Mouse (Mus musculus): ENCODE results near the gene Trf. TPM values are rescaled to one million over a fixed set of nuclear protein-coding genes. Genes with fewer than 3 reads are reported as not detected.

Gene Trf
- polyA plus RNA-seq, 1 experiment from 2014 or later, result 41.2 TPM

- WGBS, result 76% methylated on average over 13 of the region's 13 CpGs
- no peak overlapping the region for H3K4me3 ChIP-seq (ENCODE audit: low read length)
- ATAC-seq, result no peak
Observed at GRCm38 (mm10) chr9:103228370-103229003, 1.8 kb downstream of the Trf start.

DNA sequence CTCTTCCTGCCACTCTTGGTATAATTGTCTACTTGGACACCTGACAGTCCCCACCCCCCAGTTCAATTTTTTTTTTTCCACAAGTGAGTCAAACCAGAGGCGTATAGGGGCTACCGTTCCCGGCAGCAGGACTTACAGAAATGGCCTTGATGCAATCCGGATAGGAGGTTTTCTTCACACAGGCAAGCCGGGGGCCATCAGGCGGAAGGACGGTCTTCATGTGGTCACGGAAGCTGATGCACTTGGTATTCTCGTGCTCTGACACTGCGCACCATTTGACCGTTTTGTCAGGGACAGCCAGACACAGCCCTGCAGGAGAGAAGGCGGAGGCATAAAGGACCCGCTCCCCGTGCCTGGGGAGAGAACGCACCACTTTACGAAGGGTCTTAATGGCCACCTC is 2.5 kb downstream of the Trf start:
- no peak for ATAC-seq
- H3K36me3 ChIP-seq (ENCODE audit: control insufficient read depth, insufficient read depth, low read length), result no peaks in the 10 kb centered on the region
- no peaks in the 10 kb centered on the region for H3K27me3 ChIP-seq (replicated peaks; ENCODE audit: control insufficient read depth, insufficient read depth, low read length)
- no peak overlapping the region for H3K27ac ChIP-seq (ENCODE audit: low read depth, low read length)
- H3K9ac ChIP-seq (ENCODE audit: low read depth, low read length), result no peak overlapping the region
- H3K4me3 ChIP-seq (ENCODE audit: low read length), result no peak overlapping the region
- H3K9me3 ChIP-seq (ENCODE audit: control insufficient read depth, low read length), result no peaks in the 10 kb centered on the region
- no peak overlapping the region for H3K4me2 ChIP-seq (ENCODE audit: low read length)
- WGBS, result 89% methylated on average over 16 of the region's 16 CpGs
- peaks cover 6% of the 10 kb centered on the region for H3K4me1 ChIP-seq (ENCODE audit: control insufficient read depth, insufficient read depth, low read depth, low read length)

More at GRCm38 (mm10) chr9:103228370-103229003, 1.8 kb downstream of the Trf start:
- Histone ChIP-seq H3K4me1 (ENCODE audit: control insufficient read depth, insufficient read depth, low read depth, low read length) (peaks cover 6% of the 10 kb centered on the region), H3K9me3 (ENCODE audit: control insufficient read depth, low read length) (no peaks in the 10 kb centered on the region), H3K9ac (ENCODE audit: low read depth, low read length) (no peak overlapping the region), H3K36me3 (ENCODE audit: control insufficient read depth, insufficient read depth, low read length) (no peaks in the 10 kb centered on the region), H3K27me3 (replicated peaks; ENCODE audit: control insufficient read depth, insufficient read depth, low read length) (no peaks in the 10 kb centered on the region), H3K4me2 (ENCODE audit: low read length) (no peak overlapping the region), H3K27ac (ENCODE audit: low read depth, low read length) (no peak overlapping the region)

GRCm38 (mm10) chr9:103226806-103227205 is 3.4 kb downstream of the Trf start:
- Histone ChIP-seq H3K9me3 (ENCODE audit: control insufficient read depth, low read length) (no peaks in the 10 kb centered on the region), H3K36me3 (ENCODE audit: control insufficient read depth, insufficient read depth, low read length) (no peaks in the 10 kb centered on the region), H3K27me3 (replicated peaks; ENCODE audit: control insufficient read depth, insufficient read depth, low read length) (no peaks in the 10 kb centered on the region), H3K27ac (ENCODE audit: low read depth, low read length) (no peak overlapping the region), H3K4me3 (ENCODE audit: low read length) (no peak overlapping the region), H3K4me2 (ENCODE audit: low read length) (no peak overlapping the region), H3K4me1 (ENCODE audit: control insufficient read depth, insufficient read depth, low read depth, low read length) (peaks cover 6% of the 10 kb centered on the region), H3K9ac (ENCODE audit: low read depth, low read length) (no peak overlapping the region)
- 94% methylated on average over 15 of the region's 15 CpGs for WGBS
- no peak for ATAC-seq

- H3K4me3 ChIP-seq (ENCODE audit: low read length), result no peak overlapping the region
- no peaks in the 10 kb centered on the region for H3K27me3 ChIP-seq (replicated peaks; ENCODE audit: control insufficient read depth, insufficient read depth, low read length)
- 61% methylated on average over 3 of the region's 3 CpGs for WGBS
- no peak overlapping the region for H3K4me2 ChIP-seq (ENCODE audit: low read length)
- H3K9me3 ChIP-seq (ENCODE audit: control insufficient read depth, low read length), result no peaks in the 10 kb centered on the region
- H3K27ac ChIP-seq (ENCODE audit: low read depth, low read length), result no peak overlapping the region
- H3K4me1 ChIP-seq (ENCODE audit: control insufficient read depth, insufficient read depth, low read depth, low read length), result peaks cover 3% of the 10 kb centered on the region
- no peak overlapping the region for H3K9ac ChIP-seq (ENCODE audit: low read depth, low read length)
- ATAC-seq, result no peak
- no peaks in the 10 kb centered on the region for H3K36me3 ChIP-seq (ENCODE audit: control insufficient read depth, insufficient read depth, low read length)
Observed at GRCm38 (mm10) chr9:103225464-103225863, 4.8 kb downstream of the Trf start.

DNA sequence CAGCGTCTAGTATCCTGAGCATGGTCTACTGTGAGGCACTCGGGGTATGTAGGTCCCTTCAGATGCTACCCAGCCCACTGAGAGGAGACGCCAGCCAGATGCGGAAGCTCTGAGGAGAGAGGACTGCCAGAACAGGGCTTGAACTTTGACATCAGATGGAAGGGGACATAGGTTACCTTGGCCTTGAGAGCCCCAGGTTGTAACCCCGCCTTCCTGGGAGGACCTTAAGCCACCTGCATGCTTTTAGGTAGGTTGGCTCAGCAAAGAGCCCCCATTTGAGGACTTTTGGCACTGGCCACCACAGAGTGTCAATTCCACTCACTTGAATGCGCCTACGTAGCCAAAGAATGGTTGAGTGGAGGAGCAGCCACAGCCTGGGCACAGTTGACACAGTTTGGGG is 5.5 kb downstream of the Trf start:
- H3K4me2 ChIP-seq (ENCODE audit: low read length), result no peak overlapping the region
- no peaks in the 10 kb centered on the region for H3K27me3 ChIP-seq (replicated peaks; ENCODE audit: control insufficient read depth, insufficient read depth, low read length)
- H3K9me3 ChIP-seq (ENCODE audit: control insufficient read depth, low read length), result no peaks in the 10 kb centered on the region
- H3K36me3 ChIP-seq (ENCODE audit: control insufficient read depth, insufficient read depth, low read length), result no peaks in the 10 kb centered on the region
- no peak for ATAC-seq
- H3K4me1 ChIP-seq (ENCODE audit: control insufficient read depth, insufficient read depth, low read depth, low read length), result no peaks in the 10 kb centered on the region
- H3K9ac ChIP-seq (ENCODE audit: low read depth, low read length), result no peak overlapping the region
- H3K27ac ChIP-seq (ENCODE audit: low read depth, low read length), result no peak overlapping the region
- WGBS, result 97% methylated on average over 7 of the region's 7 CpGs
- H3K4me3 ChIP-seq (ENCODE audit: low read length), result no peak overlapping the region

DNA sequence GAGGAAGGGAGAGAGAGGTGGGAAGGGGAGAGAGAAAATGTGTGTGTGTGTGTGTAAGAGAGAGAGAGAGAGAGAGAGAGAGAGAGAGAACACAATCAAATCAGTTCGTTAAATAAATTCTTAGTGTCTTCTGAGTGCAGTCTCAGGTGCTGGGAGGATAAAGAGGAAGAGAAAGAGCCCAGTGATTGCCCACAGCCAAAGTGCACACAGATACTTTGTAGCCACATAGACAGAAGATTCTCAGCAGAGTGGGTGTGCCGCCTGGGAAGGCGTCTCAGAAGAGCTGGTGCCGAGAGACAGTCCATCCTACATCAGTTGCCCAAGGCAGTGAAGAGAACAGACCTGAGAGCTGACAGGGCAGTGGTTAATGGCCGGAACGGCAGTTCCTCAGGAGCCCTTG is 16.0 kb downstream of the Trf start:
- 79% methylated on average over 6 of the region's 6 CpGs for WGBS
- no peaks in the 10 kb centered on the region for H3K36me3 ChIP-seq (ENCODE audit: control insufficient read depth, insufficient read depth, low read length)
- H3K27ac ChIP-seq (ENCODE audit: low read depth, low read length), result no peak overlapping the region
- H3K4me2 ChIP-seq (ENCODE audit: low read length), result no peak overlapping the region
- H3K9ac ChIP-seq (ENCODE audit: low read depth, low read length), result no peak overlapping the region
- H3K4me3 ChIP-seq (ENCODE audit: low read length), result no peak overlapping the region
- ATAC-seq, result no peak
- H3K27me3 ChIP-seq (replicated peaks; ENCODE audit: control insufficient read depth, insufficient read depth, low read length), result no peaks in the 10 kb centered on the region
- H3K9me3 ChIP-seq (ENCODE audit: control insufficient read depth, low read length), result no peaks in the 10 kb centered on the region
- no peaks in the 10 kb centered on the region for H3K4me1 ChIP-seq (ENCODE audit: control insufficient read depth, insufficient read depth, low read depth, low read length)

- whole genome bisulfite sequencing, result 58% methylated on average over 2 of the region's 2 CpGs
- Histone ChIP-seq H3K27me3 (replicated peaks; ENCODE audit: control insufficient read depth, insufficient read depth, low read length) (no peaks in the 10 kb centered on the region), H3K9ac (ENCODE audit: low read depth, low read length) (no peak overlapping the region), H3K27ac (ENCODE audit: low read depth, low read length) (no peak overlapping the region), H3K4me2 (ENCODE audit: low read length) (no peak overlapping the region), H3K36me3 (ENCODE audit: control insufficient read depth, insufficient read depth, low read length) (no peaks in the 10 kb centered on the region), H3K4me1 (ENCODE audit: control insufficient read depth, insufficient read depth, low read depth, low read length) (no peaks in the 10 kb centered on the region), H3K4me3 (ENCODE audit: low read length) (no peak overlapping the region), H3K9me3 (ENCODE audit: control insufficient read depth, low read length) (no peaks in the 10 kb centered on the region)
- ATAC-seq, result no peak
Observed at GRCm38 (mm10) chr9:103213631-103214030, 16.6 kb downstream of the Trf start.

DNA sequence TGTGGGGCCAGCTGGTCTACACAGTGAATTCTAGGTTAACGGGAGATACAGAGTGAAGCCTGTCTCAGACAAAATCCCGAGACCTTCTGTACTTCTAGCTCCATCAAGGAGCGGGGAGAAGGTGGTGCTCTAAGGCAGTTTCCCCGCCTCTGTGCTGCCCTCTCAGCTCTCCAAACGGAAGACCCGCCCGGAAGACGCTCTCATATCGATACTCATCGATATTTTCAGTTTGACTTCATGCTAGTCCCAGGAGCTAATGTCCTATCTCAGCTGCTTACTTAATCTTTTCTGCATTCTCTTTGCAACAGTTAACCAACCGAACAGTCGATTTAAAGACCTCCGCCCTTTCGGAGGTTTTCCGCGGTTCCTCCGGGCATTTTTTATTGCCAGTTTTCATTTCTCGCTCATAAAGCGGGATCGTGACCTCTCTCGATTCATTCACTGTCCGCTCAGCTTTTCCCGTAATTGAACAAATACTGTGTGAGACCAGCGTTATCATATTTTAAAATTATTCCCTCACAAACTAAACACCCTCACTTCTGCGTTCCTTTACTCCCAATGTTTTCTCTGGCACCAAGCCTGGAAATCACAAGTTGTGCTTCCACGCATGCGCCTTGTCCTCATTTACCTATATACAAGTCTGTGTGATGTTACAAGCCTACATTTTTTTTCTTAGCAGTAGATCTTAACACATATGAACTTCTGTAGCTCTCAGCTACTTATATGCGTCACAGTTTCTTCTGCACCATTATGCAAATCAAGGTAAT is 17.4 kb downstream of the Trf start:
- 68% methylated on average over 28 of the region's 28 CpGs for WGBS

GRCm38 (mm10) chr9:103208802-103209423 is 21.3 kb downstream of the Trf start:
- 46% methylated on average over 6 of the region's 6 CpGs for WGBS
- no peak for ATAC-seq
- Histone ChIP-seq H3K4me3 (ENCODE audit: low read length) (no peak overlapping the region), H3K9me3 (ENCODE audit: control insufficient read depth, low read length) (no peaks in the 10 kb centered on the region), H3K36me3 (ENCODE audit: control insufficient read depth, insufficient read depth, low read length) (no peaks in the 10 kb centered on the region), H3K27ac (ENCODE audit: low read depth, low read length) (no peak overlapping the region), H3K4me1 (ENCODE audit: control insufficient read depth, insufficient read depth, low read depth, low read length) (no peaks in the 10 kb centered on the region), H3K4me2 (ENCODE audit: low read length) (no peak overlapping the region), H3K9ac (ENCODE audit: low read depth, low read length) (no peak overlapping the region), H3K27me3 (replicated peaks; ENCODE audit: control insufficient read depth, insufficient read depth, low read length) (no peaks in the 10 kb centered on the region)

More for the DNA sequence above, 17.4 kb downstream of the Trf start:
- Histone ChIP-seq H3K4me3 (ENCODE audit: low read length) (no peak overlapping the region; the same call in 1 of the 2 replicates), H3K9ac (ENCODE audit: low read depth, low read length) (no peak overlapping the region), H3K27me3 (replicated peaks; ENCODE audit: control insufficient read depth, insufficient read depth, low read length) (no peaks in the 10 kb centered on the region), H3K4me1 (ENCODE audit: control insufficient read depth, insufficient read depth, low read depth, low read length) (no peaks in the 10 kb centered on the region), H3K36me3 (ENCODE audit: control insufficient read depth, insufficient read depth, low read length) (no peaks in the 10 kb centered on the region), H3K4me2 (ENCODE audit: low read length) (peak overlapping the region; percentile 0; the same call in 1 of the 2 replicates), H3K27ac (ENCODE audit: low read depth, low read length) (no peak overlapping the region), H3K9me3 (ENCODE audit: control insufficient read depth, low read length) (no peaks in the 10 kb centered on the region)
- no peak for ATAC-seq
